Mouse (Mus musculus) MEL (cell line): ENCODE results near the gene Myocd. TPM values are rescaled to one million over a fixed set of nuclear protein-coding genes. Genes with fewer than 3 reads are reported as not detected.

Experiments
- DNase-seq: peaks from one replicate; pipeline ENCODE4 v3.0.0; 2011; ENCODE audit warnings: low read depth, low spot score
- H3K27ac ChIP-seq: 2 replicates; pipeline ENCODE4 v1.5.1; 2012; ENCODE audit warnings: low read depth, mild to moderate bottlenecking, control low read depth, low read length, moderate library complexity; ENCODE audit not compliant: control insufficient read depth
- H3K27me3 ChIP-seq, 2 experiments: fragments of 150-350 bp in 1 of 2; sonication (generic) in 1 of 2; 2 replicates each; pipeline ENCODE4 v1.6.1; 2012; ENCODE audit warnings: low read length in 2 of 2, mild to moderate bottlenecking in 2 of 2, improper control_type of control experiment in 1 of 2, moderate library complexity in 1 of 2; ENCODE audit not compliant: insufficient read depth in 2 of 2, control insufficient read depth in 1 of 2
- H3K36me3 ChIP-seq, 2 experiments: 2 replicates each; pipeline ENCODE4 v1.6.1; 2012 to 2014; ENCODE audit warnings: low read length in 2 of 2, improper control_type of control experiment in 1 of 2, inconsistent platforms in 1 of 2, mild to moderate bottlenecking in 1 of 2; ENCODE audit not compliant: insufficient read depth in 2 of 2, control insufficient read depth in 1 of 2
- H3K4me1 ChIP-seq, 2 experiments: fragments of 150-350 bp in 1 of 2; sonication (generic) in 1 of 2; 2 replicates each; pipeline ENCODE4 v1.6.1; 2012; ENCODE audit warnings: low read length in 2 of 2, improper control_type of control experiment in 1 of 2, mild to moderate bottlenecking in 1 of 2; ENCODE audit not compliant: insufficient read depth in 2 of 2, control insufficient read depth in 1 of 2
- H3K4me3 ChIP-seq, 2 experiments: fragments of 150-350 bp in 1 of 2; sonication (generic) in 1 of 2; 2 replicates each; pipeline ENCODE4 v1.5.1; 2012; ENCODE audit warnings: low read depth in 2 of 2, low read length in 2 of 2, mild to moderate bottlenecking in 2 of 2, moderate library complexity in 2 of 2, control low read depth in 1 of 2, improper control_type of control experiment in 1 of 2; ENCODE audit not compliant: control insufficient read depth in 1 of 2, insufficient read depth in 1 of 2
- H3K79me2 ChIP-seq: 2 replicates; pipeline ENCODE4 v1.6.1; 2012; ENCODE audit warnings: mild to moderate bottlenecking, low read length, moderate library complexity; ENCODE audit not compliant: control insufficient read depth, poor library complexity, insufficient read depth
- H3K9ac ChIP-seq: 2 replicates; pipeline ENCODE4 v1.6.1; 2012; ENCODE audit warnings: low read depth, mild to moderate bottlenecking, control low read depth, low read length, moderate library complexity; ENCODE audit not compliant: control insufficient read depth, poor library complexity, severe bottlenecking
- H3K9me3 ChIP-seq: fragments of 150-350 bp; sonication (generic); replicated peaks from 2 replicates; pipeline ENCODE4 v1.6.1; 2012; ENCODE audit warnings: mild to moderate bottlenecking, low read length, improper control_type of control experiment, moderate library complexity; ENCODE audit not compliant: insufficient read depth
- BHLHE40 ChIP-seq: IDR thresholded peaks from 2 replicates; pipeline ENCODE4 v1.6.1; 2012; ENCODE audit warnings: low read depth, mild to moderate bottlenecking, inconsistent platforms, low read length, improper control_type of control experiment, borderline replicate concordance
- CHD1 ChIP-seq: IDR thresholded peaks from 2 replicates; pipeline ENCODE4 v1.6.1; 2012; ENCODE audit warnings: low read depth, mild to moderate bottlenecking, inconsistent platforms, low read length, improper control_type of control experiment
- CHD2 ChIP-seq: IDR thresholded peaks from 2 replicates; pipeline ENCODE4 v1.6.1; 2011; ENCODE audit warnings: low read length, improper control_type of control experiment
- ETS1 ChIP-seq: IDR thresholded peaks from 2 replicates; pipeline ENCODE4 v1.6.1; 2012; ENCODE audit warnings: low read depth, mild to moderate bottlenecking, inconsistent platforms, low read length, improper control_type of control experiment, moderate library complexity
- GATA1 ChIP-seq: IDR thresholded peaks from 2 replicates; pipeline ENCODE4 v1.6.1; 2011; ENCODE audit warnings: low read depth, low read length, improper control_type of control experiment
- KAT2A ChIP-seq: conservative IDR thresholded peaks from 2 replicates; pipeline ENCODE4 v1.6.1; 2012; ENCODE audit warnings: low read depth, low read length, improper control_type of control experiment, inconsistent platforms
- MAFK ChIP-seq: IDR thresholded peaks from 2 replicates; pipeline ENCODE4 v1.6.1; 2011; ENCODE audit warnings: low read depth, mild to moderate bottlenecking, low read length, improper control_type of control experiment, borderline replicate concordance
- MAX ChIP-seq: IDR thresholded peaks from 2 replicates; pipeline ENCODE4 v1.6.1; 2011; ENCODE audit warnings: low read length, improper control_type of control experiment
- MAZ ChIP-seq: IDR thresholded peaks from 2 replicates; pipeline ENCODE4 v1.6.1; 2012; ENCODE audit warnings: low read depth, mild to moderate bottlenecking, inconsistent platforms, low read length, improper control_type of control experiment
- MXI1 ChIP-seq: IDR thresholded peaks from 2 replicates; pipeline ENCODE4 v1.6.1; 2011; ENCODE audit warnings: mild to moderate bottlenecking, low read depth, low read length, improper control_type of control experiment
- MYB ChIP-seq: IDR thresholded peaks from 2 replicates; pipeline ENCODE4 v1.6.1; 2011; ENCODE audit warnings: mild to moderate bottlenecking, low read depth, low read length, improper control_type of control experiment
- SMC3 ChIP-seq: IDR thresholded peaks from 2 replicates; pipeline ENCODE4 v1.6.1; 2011; ENCODE audit warnings: low read depth, low read length, improper control_type of control experiment
- TAL1 ChIP-seq: IDR thresholded peaks from 2 replicates; pipeline ENCODE4 v1.6.1; 2012; ENCODE audit warnings: mild to moderate bottlenecking, inconsistent platforms, low read length, moderate library complexity, mixed read lengths
- TBP ChIP-seq: IDR thresholded peaks from 2 replicates; pipeline ENCODE4 v1.8.0; 2011; ENCODE audit warnings: low read depth, low read length, improper control_type of control experiment
- ZKSCAN1 ChIP-seq: IDR thresholded peaks from 2 replicates; pipeline ENCODE4 v1.6.1; 2012; ENCODE audit warnings: low read depth, mild to moderate bottlenecking, inconsistent platforms, low read length, improper control_type of control experiment, moderate library complexity
- ZMIZ1 ChIP-seq: IDR thresholded peaks from 2 replicates; pipeline ENCODE4 v1.6.1; 2012; ENCODE audit warnings: low read depth, mild to moderate bottlenecking, inconsistent platforms, low read length, improper control_type of control experiment, moderate library complexity
- ZNF384 ChIP-seq: IDR thresholded peaks from 2 replicates; pipeline ENCODE4 v1.6.1; 2012; ENCODE audit warnings: low read depth, mild to moderate bottlenecking, inconsistent platforms, low read length, improper control_type of control experiment
- polyA plus RNA-seq, 2 experiments: library from polyadenylated mRNA; stranded (reverse) in 1 of 2; unstranded in 1 of 2; fragments of >175 nt in 1 of 2; fragments of >200 nt in 1 of 2; gene quantifications; 2 replicates each; pipeline versions ENCODE4 v1.2.1 to v1.2.4; 2012; ENCODE audit warnings: low replicate concordance in 2 of 2, low read depth in 1 of 2; ENCODE audit not compliant: insufficient read length in 2 of 2, insufficient read depth in 1 of 2, missing spikeins in 1 of 2
- total RNA-seq: library from RNA; depleted of rRNA; stranded (reverse); fragments of 300-350 nt; gene quantifications from 2 replicates; pipeline ENCODE4 v1.2.3, GENCODE M21; 2012

Gene Myocd
- total and polyA plus RNA-seq, 3 experiments: not detected

- no peak overlapping the region for H3K4me3 ChIP-seq
- no peaks in the 10 kb centered on the region for H3K79me2 ChIP-seq
- TF ChIP-seq MAFK: no peak
- TF ChIP-seq CHD2: no peak
- TF ChIP-seq GATA1: no peak
- TF ChIP-seq SMC3: no peak
- no peak for TF ChIP-seq CHD1
- TF ChIP-seq TBP: no peak
- H3K9me3 ChIP-seq: no peaks in the 10 kb centered on the region
- H3K27ac ChIP-seq: no peak overlapping the region
- H3K36me3 ChIP-seq: no peaks in the 10 kb centered on the region
- H3K9ac ChIP-seq: no peak overlapping the region
- no peak for DNase-seq
- no peaks in the 10 kb centered on the region for H3K27me3 ChIP-seq
- no peaks in the 10 kb centered on the region for H3K4me1 ChIP-seq
Observed at GRCm38 (mm10) chr11:65236907-65237306, 32.9 kb downstream of the Myocd start.

- Histone ChIP-seq H3K4me1 (no peaks in the 10 kb centered on the region), H3K4me3 (no peak overlapping the region), H3K27me3 (no peaks in the 10 kb centered on the region), H3K36me3 (no peaks in the 10 kb centered on the region), H3K9me3 (no peaks in the 10 kb centered on the region), H3K79me2 (no peaks in the 10 kb centered on the region), H3K9ac (no peak overlapping the region), H3K27ac (no peak overlapping the region)
- no peak for DNase-seq
- TF ChIP-seq ZMIZ1 (no peak), TBP (no peak), MXI1 (no peak), ZKSCAN1 (no peak), ETS1 (no peak), MAFK (no peak), MYB (no peak), ZNF384 (no peak)
- TF ChIP-seq, all 39 proteins: peak for 0
Observed at GRCm38 (mm10) chr11:65235374-65235773, 34.4 kb downstream of the Myocd start.

GRCm38 (mm10) chr11:65231771-65232170, 38.0 kb downstream of the Myocd start:
- no peak for TF ChIP-seq ETS1
- no peak for TF ChIP-seq KAT2A
- TF ChIP-seq BHLHE40: no peak
- TF ChIP-seq MAX: no peak
- no peak for TF ChIP-seq TBP
- TF ChIP-seq GATA1: no peak
- no peak for TF ChIP-seq TAL1
- TF ChIP-seq MAZ: no peak
- no peaks in the 10 kb centered on the region for H3K79me2 ChIP-seq
- no peak overlapping the region for H3K27ac ChIP-seq
- H3K4me3 ChIP-seq: no peak overlapping the region
- no peak for DNase-seq
- no peaks in the 10 kb centered on the region for H3K27me3 ChIP-seq
- H3K9me3 ChIP-seq: no peaks in the 10 kb centered on the region
- no peaks in the 10 kb centered on the region for H3K36me3 ChIP-seq
- no peak overlapping the region for H3K9ac ChIP-seq
- H3K4me1 ChIP-seq: no peaks in the 10 kb centered on the region
